Mouse (Mus musculus): ENCODE data around the gene Olfr340. TPM values are rescaled to one million over a fixed set of nuclear protein-coding genes. Genes with fewer than 3 reads are reported as not detected.

Olfr340 gene
- polyA plus RNA-seq (2015; fragmentation: Nextera tagmentation; extraction: Ambion mirVana): not detected in 2 replicates

GRCm38 (mm10) chr2:36452287-36452686 is at the start of gene Olfr340:
Gene Olfr340 (plus strand): TSS chr2:36452587.

GRCm38 (mm10) chr2:36418647-36419046 is 33.7 kb upstream of the Olfr340 start, which contains the start of gene Olfr339:
Gene Olfr339 (plus strand): TSS chr2:36418947.

GRCm38 (mm10) chr2:36482368-36482767 is 30.0 kb downstream of the Olfr340 start, which contains the start of gene Olfr341:
Gene Olfr341 (minus strand): TSS chr2:36482468.

Other genes starting within 250 kb of the Olfr340 start
- gene Ptgs1, start 222.2 kb upstream of the Olfr340 start, polyA plus RNA-seq (2015; fragmentation: Nextera tagmentation; extraction: Ambion mirVana): 18.5 and 19.7 TPM in 2 replicates
- not detected in 2 replicates for gene Olfr338, start 79.1 kb upstream of the Olfr340 start, polyA plus RNA-seq (2015; fragmentation: Nextera tagmentation; extraction: Ambion mirVana)
- gene Olfr339, start 33.6 kb upstream of the Olfr340 start, polyA plus RNA-seq (2015; fragmentation: Nextera tagmentation; extraction: Ambion mirVana): not detected in 2 replicates
- gene Olfr341, start 29.9 kb downstream of the Olfr340 start, polyA plus RNA-seq (2015; fragmentation: Nextera tagmentation; extraction: Ambion mirVana): not detected in 2 replicates
- not detected in 2 replicates for gene Olfr342, start 72.4 kb downstream of the Olfr340 start, polyA plus RNA-seq (2015; fragmentation: Nextera tagmentation; extraction: Ambion mirVana)
- not detected in 2 replicates for gene Olfr344, start 114.1 kb downstream of the Olfr340 start, polyA plus RNA-seq (2015; fragmentation: Nextera tagmentation; extraction: Ambion mirVana)
- not detected in 2 replicates for gene Olfr345, start 187.5 kb downstream of the Olfr340 start, polyA plus RNA-seq (2015; fragmentation: Nextera tagmentation; extraction: Ambion mirVana)
- gene Olfr346, start 233.2 kb downstream of the Olfr340 start, polyA plus RNA-seq (2015; fragmentation: Nextera tagmentation; extraction: Ambion mirVana): not detected in 2 replicates